Mouse (Mus musculus) right cerebral cortex, postnatal 10 days (tissue): ENCODE results near the gene Rab1a.

Experiments
- DNase-seq, 2 experiments: peaks; one replicate each; pipeline ENCODE4 v3.0.0; 2021; ENCODE audit warnings: low spot score in 2 of 2

The Rab1a gene

GRCm38 (mm10) chr11:20247146-20247855 lies 46.1 kb downstream of the Rab1a start:
- no peak for DNase-seq

- DNase-seq: peak in 1 of 2 experiments; percentile 25
Observed at GRCm38 (mm10) chr11:20248277-20248676, 47.0 kb downstream of the Rab1a start.

GRCm38 (mm10) chr11:20248840-20249239 lies 47.6 kb downstream of the Rab1a start:
- no peak for DNase-seq

GRCm38 (mm10) chr11:20249296-20250110 lies 48.3 kb downstream of the Rab1a start, which contains the start of gene Cep68:
Gene Cep68 (minus strand): TSS chr11:20249429.
- DNase-seq: peak; percentile 98

GRCm38 (mm10) chr11:20250476-20251178 lies 49.4 kb downstream of the Rab1a start:
- DNase-seq: no peak

GRCm38 (mm10) chr11:20253088-20253487 lies 51.9 kb downstream of the Rab1a start:
- DNase-seq: no peak

GRCm38 (mm10) chr11:20254791-20255190 lies 53.6 kb downstream of the Rab1a start:
- DNase-seq: peak in 1 of 2 experiments; percentile 14

GRCm38 (mm10) chr11:20262628-20263380 lies 61.6 kb downstream of the Rab1a start:
- no peak for DNase-seq

GRCm38 (mm10) chr11:20269885-20270284 lies 68.7 kb downstream of the Rab1a start:
- DNase-seq: no peak

GRCm38 (mm10) chr11:20275974-20276373 lies 74.7 kb downstream of the Rab1a start:
- DNase-seq: no peak
